Mouse (Mus musculus) layer of hippocampus, adult 18-20 months (tissue): ENCODE data around the gene Runx2. TPM values are rescaled to one million over a fixed set of nuclear protein-coding genes. Genes with fewer than 3 reads are reported as not detected.
A peak's percentile ranks its signal among the peaks of the same experiment; 100 is the strongest.

Source experiments
- DNase-seq, 2 experiments: peaks; one replicate each; pipeline ENCODE4 v3.0.0; 2022; ENCODE audit warnings: low spot score in 2 of 2
- total RNA-seq, 2 experiments: library from RNA; stranded (reverse); gene quantifications; 2 replicates each; pipeline ENCODE4 v1.2.3; 2021

Gene Runx2
- total RNA-seq, 2 experiments from 2014 or later, result 15.4 TPM

DNA sequence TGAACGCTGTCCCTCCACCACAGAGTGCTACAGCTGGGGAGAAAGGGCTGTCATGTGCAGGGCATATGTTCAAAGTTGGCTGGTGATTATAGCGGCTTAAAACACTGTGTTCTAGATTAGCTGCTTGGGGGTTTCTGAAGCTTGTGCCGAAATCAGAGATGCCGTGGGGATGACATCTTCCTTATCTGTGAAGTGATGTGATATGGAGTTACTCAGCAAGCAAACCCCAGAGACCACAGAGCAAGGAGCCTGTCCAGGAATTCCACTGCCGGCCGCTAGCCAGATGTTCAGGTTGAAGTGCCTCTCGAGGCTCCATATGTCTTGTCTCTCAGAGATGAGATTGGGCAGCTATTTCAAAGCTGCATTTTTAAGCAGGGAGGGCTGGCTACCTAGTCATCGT lies 267.8 kb downstream of the Runx2 start:
- peak in 1 of 2 experiments; percentile 52 for DNase-seq

DNA sequence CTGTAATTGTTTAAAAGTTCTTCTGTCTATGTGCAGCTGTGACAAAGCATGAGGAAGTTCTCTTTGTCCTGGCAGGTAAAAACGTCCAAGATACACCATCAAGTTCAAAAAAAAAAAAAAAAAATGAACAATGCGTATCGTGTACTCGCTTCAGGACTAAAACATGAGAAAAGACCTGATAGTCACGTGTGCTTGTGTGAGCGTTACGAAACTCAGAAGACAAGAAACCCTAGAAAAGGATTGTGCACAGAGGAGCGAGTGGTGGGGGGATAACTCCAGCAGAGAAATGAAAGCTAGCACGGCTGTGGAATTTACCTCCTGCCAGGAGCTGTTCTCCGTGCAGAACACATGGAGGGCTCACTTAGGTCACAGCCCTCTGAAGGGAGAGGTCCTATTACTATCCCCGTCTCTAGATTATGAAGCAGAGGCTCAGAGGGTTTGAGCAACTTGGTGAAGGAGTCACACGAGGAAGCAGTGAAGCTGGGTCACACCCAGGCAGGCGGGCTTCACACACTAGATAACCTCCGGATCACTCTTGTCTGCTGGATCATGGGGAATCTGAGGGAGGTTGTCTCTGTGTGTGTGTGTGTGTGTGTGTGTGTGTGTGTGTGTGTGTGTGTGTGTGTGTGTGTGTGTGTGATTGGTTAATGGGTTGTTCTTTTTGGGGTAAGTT lies 269.3 kb downstream of the Runx2 start:
- no peak for DNase-seq

DNA sequence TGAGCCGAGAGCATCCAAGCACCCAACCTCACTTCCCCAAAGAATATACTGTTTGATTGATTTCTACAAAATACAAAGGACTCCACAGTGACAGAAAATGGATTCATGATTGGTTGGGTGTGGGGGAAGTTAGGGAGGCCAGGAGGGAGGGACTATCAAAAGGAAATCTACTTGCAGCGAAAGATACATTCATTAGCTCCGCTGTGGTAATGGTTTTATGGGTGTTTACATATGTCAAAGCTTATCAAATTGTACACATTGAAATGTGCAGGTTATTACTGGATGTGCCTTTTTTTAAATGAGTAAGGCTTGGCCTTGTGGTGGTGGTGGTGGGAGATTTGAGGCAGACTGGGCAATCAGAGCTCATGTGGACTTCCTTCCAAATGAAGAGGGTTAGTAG lies 271.9 kb downstream of the Runx2 start:
- no peak for DNase-seq

DNA sequence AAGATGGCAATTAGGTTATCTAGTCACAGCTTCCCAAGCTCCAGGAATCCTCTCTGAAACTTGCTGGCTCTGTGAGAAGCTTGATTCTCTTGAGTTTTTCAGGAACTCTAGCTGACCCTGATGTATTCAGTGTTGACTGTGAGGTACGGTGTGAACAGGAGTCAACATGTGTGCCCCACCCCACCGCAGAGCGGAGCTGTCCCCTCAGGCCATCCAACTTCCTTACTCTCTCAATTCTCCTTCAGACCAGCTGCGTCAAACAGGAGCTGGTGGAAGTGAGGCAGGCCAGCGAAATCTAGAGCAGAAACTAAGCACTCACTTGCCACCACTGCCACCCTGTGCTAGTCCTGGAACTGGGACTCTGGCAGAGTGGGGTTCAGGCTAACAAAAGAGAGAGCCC lies 273.9 kb downstream of the Runx2 start:
- DNase-seq, result no peak

DNA sequence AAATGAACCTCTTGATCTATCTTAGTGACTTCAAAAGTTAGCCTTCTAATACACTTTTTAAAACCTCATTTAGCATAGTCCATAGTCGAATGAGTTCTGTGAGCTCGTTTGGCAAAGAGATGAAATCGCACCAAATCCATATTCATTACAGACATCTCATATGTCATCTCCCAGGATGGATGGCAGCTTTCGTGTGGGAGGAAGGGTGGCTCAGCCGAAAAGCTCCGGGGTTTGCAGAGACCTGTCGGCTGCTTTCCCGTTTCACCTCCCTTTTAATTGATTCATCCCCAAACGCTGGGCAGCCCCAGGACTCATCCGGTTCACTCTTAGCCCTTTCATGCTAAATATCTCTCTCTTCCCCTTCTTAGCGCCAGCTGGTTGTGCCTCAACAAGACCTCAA lies 275.7 kb downstream of the Runx2 start:
- DNase-seq, result peak; percentile 58 to 84

DNA sequence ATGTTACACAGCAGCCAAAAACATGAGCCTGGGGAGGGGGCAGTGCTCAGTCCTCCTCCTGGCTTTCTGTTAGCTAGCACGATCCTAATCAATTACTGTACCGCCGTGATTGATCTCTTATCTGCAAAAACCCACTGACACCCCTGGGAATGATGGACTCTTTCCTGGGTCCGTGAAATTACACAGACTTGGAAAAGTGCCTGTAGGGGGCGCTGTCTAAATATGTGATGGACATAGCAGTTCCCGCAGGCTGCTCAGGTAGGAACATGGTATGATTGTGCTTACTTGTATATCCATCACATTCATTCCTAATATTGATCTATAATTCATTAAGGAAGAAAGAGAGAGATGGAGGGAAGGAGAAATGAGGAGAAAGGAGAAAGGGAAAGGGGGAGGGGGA lies 284.6 kb downstream of the Runx2 start:
- DNase-seq, result peak in 1 of 2 experiments; percentile 32

DNA sequence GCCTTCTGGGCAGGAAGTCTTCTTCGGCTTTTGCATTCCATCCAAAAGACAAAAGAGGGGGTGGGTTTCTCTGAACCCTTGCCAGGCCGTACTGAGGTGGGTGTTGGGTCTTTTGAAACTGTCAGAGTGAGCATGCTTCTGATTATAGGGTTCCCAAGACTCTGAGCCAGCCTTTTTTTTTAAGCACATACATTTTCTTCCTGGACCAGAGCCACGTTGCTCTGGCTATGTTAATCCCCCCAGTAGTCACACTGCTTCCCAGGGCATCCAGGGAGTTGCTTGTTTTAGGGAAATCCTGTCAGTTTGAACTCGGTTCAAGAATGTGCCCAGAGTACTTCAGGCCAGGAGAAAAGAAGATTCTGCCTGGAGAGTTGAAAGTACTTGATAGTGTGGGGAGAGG lies 286.0 kb downstream of the Runx2 start:
- no peak for DNase-seq

DNA sequence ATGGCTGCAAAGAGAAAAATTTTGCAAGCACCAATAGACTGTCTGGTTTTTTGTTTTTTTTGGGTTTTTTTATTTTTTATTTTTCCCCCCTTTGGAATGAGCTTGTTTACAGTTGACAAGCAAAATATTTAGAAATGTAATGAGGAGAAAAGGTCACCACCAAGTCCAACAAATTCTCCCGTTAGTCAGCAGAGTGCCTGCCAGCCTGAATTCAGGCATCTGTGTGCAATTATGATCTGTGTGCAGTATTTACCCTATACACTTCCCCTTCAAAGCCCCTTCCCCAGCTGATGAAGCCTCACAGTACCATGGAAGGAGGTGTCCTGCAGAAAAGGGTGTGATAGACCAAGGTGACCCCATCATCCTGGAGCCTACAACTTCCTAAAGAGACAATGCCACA lies 290.5 kb downstream of the Runx2 start:
- DNase-seq, result no peak

DNA sequence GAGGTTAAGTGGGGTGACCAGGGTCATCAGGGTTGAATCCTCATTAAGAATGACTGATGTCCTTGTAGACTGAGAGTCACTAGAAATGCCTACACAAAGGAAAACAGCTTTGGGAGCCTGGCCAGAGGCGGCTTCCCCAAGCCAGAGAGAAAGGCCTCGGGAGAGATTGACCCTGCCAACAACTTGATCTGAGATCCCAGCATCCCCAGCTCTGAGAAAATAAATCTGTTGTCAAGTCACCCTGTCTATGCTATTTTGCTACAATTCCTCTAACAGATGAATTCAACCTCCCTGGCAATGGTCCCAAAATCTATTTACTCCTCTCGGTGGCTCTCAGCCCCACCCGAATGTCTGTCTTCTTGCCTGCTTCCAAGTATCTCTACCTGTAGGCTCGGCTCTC lies 291.7 kb downstream of the Runx2 start:
- no peak for DNase-seq

DNA sequence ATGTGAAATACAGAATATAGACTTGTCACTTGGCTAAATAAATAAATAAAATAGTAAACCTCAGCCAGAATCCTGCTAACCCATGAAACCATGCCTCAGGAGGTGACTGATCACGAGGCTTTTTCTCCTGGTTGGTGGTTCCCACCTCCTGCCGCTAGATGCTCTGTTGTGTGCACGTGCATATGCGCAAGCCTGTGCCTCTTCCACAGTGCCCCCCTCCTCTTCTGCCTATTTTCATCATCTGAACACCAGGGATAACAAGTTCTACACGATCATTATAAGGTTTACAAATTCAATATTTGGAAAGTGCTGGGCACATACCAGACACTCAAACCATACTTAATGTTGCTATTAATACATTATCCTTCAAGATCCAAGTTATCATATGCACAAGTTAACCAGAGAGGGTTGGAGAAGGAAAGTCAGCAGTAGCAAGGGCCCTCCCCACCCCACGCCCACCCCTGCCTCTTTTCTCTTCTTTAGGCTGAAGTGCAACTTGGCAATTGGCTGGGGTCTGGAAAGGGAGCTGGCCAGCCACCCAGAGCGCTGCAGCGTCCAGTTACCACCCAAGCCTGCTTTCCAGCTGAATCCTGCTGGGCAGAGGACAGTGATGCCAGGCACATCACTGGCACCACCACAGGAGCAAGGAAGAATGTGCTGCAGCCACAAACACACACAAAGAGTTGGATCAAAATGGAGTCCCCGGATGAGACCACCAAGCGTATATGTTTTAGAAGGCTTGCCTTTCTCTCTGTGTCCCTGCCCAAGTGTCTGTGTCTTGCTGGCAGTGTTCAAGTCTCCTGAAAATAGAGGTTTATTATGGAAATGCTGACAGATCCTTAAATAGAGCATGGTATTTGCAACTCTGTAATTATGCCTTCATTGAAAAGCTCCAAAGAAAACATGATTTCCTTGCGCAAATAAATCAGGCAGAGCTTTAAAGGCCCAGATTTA lies 294.2 kb downstream of the Runx2 start:
- DNase-seq, result no peak

DNA sequence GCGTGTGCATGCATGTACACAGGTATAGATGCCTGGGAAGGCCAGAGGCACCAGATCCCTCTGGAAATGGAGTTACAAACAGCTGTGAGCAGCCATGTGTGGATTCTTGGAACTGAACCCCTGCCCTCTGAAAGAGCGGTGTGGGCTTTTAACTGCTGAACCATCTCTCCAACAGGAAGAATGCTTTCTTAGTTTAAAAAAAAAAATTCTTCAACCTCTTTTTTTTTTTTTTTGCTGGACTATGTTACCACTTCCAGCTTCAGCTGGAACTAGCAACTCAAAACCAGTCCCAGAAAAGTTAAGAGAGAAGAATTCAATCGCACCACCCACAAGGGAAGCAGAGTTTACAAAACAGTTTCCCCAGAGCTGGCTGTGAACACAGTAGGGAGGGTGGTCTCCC lies 295.2 kb downstream of the Runx2 start:
- no peak for DNase-seq

DNA sequence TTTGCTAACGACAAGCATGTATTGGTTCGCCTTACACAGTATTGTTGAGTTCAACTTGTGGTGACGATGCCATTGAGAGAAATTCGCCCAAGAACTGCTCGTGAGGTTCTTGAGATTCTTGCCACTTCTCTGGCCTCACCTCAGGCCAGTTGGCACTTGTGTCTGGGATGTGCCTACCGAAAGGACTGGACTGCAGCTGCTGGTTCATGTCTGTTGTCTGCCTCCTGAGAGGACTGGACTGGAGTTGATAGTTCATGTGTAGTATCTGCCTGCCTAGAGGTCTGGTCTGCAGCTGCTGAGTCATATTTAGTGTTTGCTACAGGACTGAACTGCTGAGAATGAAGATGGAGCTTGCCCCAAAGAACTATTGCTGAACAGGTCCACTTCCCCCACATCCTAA lies 296.4 kb downstream of the Runx2 start:
- no peak for DNase-seq

DNA sequence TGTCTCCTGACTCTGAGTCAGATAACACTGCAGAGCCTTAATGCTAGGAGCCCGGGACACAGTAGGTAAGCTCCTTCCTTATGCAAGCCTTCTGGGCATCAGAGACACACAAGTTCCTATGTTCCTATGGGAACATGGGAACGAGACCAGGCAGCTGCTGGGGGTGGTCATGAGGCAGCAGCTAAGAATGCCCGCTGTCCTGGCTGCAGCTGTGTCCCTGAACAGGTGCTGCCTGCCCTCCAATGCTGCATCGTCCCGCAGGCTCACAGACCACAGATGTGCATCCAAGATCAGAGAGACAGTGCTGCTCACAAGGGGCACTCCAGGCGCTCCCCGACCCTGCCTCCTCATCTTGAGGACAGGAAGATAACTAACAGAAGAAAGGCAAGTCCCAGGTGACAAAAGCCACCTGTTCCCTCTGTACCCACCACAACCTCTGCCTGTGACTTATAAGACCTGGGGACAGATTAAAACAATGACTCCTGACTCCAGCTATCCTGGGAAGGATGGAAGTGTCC lies 306.3 kb downstream of the Runx2 start:
- no peak for DNase-seq

DNA sequence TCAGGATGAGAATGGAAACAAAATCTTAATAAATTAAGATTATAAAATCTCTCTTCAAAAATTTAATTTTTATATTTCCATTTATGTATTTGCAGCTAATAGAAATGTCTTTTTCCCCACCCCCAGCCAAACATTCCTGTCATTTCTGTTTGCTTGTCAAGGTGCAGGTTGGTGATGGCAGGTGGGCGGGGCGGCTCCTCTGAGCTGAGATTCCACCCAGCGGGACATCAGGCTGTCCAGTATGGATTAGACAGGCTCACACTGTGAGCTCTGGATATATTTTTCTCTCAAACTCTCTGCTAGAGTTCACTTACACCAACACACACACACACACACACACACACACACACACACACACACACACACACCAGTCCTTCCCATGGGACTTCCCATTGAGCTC lies 306.9 kb downstream of the Runx2 start:
- no peak for DNase-seq

DNA sequence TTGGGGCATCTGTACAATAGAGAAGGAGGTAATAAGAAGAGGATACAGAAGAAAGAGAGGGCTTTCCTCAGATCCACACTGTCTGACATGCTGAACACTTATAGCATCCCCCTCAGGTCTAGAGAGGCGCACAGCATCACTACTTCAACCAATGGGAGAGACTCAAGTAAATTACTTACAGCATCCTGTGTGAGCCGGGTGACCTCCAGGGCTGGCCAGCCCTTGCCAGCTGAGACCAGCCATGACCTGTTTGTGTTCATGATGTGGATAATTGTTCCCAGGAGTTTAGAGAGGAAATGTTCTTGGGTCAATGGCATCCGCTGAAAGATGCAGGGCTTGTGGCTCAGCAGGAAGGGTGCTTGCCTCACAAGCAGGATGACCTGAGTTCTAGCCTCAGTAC lies 308.1 kb downstream of the Runx2 start:
- no peak for DNase-seq

DNA sequence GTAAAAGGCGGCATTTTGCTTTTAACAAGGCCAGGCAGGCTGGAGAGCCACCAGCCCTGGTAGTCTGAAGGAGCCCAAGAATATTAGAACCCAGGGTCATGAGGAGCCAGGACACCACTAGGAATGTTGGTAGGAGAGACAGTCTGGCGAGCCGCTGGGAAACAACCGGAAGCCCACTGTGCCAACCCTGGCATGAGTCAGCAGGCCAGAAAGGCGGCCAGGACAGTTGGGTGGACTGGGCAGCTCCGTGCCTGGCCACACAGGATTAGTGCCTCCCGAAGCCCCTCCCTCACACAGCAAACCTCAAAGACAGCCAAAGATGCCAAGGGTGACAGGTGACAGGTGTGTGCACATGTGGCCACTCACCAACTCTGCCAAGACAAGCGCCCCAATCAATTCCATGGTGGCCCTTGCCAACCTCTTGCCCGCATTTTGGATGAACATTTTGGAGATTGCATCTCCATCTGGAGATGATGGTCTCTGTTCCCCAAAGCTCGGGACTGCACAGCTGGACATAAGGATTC lies 309.7 kb downstream of the Runx2 start:
- DNase-seq, result no peak

DNA sequence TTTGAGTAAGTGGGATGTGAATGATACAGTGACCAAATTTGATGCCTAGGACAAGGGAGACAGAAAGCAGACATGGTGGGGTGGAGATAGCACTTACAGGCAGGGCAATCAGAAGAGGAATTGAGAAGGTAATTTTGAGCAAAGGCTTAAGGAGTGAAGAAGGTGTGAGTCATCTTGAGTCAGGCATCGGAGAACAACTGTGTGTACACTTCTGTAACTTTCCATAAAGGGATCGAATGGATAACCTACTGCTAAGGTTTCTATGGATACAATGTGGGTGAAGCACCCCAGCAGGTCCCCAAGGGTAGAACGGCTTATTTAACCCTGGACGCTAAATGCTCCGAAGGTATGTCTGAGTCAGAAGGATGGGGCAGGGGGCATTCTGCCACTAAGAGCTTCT lies 312.4 kb downstream of the Runx2 start:
- no peak for DNase-seq

DNA sequence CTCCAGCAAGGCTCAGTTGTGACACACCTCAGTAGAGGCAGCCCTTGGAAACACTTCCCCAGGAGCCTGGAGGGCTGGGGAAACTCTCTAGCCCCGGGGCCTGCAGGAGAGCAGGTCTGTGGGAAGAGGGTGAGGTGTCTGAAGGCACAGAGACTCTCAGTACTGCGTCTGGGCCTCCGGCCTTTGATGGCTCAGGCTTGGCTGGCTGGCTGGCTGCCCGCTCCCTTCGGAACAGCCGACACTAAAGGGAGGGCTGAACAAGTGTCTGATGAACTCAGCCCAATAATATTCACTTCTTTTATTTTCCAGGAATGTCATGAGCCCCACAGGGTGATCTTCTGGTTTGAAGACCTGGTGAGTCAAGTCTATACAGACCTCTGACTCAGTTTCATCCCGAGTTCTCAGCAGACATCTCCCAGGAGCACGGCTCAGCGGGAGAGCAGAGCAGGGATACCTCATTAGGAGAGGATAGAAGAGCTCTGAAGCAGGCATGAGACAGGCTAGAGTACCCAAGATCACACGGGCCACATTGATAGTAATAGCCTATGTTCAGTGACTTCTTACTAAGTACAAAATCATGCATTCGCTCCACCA lies 314.2 kb downstream of the Runx2 start:
- DNase-seq, result no peak

DNA sequence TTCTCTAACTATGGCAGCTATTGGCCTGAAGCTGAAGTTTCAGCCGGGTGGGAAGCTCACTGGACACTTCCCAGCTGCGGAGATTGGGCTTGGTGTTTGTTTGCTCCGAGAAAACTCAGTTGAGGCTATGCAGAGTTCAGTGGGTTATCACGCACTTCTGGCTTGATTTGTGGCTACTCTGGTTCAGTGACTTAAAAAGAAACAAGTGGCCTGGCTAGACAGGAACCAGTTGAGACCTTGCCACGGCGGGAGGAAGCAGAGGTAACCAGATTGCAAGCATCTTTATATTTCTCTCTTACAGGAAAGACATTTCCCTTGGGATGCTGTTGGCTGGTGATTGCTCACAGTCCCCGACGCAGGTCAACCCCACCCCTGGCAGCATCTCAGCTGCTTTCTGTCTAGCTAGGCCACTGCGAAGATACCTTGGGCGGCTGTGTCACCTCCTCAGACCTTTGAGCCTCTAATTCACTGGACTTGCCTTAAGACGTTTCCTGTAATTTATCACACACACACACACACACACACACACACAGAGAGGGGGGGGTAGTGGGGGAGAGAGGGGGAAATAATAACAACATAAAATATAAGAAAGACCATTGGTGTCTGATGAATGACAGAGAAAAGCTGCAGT lies 324.3 kb downstream of the Runx2 start:
- DNase-seq, result no peak

DNA sequence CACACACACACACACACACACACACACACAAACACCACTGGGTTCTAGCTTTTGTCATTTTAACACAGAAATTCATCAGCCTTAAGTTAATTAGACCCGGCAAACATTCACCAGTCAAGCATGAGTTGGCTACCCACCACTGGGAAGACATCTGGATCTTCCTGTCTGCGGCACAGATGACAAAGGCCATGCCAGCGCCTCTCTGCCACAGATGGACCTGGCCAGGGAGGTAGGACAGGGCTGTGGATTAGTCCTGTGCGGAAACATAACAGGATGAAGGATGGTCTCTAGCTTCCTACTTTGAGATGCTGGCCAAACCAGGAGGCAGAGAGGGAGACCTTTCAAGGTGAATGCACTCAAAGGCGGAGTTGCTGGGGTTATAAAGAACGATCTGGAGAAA lies 325.3 kb downstream of the Runx2 start:
- DNase-seq, result no peak

DNA sequence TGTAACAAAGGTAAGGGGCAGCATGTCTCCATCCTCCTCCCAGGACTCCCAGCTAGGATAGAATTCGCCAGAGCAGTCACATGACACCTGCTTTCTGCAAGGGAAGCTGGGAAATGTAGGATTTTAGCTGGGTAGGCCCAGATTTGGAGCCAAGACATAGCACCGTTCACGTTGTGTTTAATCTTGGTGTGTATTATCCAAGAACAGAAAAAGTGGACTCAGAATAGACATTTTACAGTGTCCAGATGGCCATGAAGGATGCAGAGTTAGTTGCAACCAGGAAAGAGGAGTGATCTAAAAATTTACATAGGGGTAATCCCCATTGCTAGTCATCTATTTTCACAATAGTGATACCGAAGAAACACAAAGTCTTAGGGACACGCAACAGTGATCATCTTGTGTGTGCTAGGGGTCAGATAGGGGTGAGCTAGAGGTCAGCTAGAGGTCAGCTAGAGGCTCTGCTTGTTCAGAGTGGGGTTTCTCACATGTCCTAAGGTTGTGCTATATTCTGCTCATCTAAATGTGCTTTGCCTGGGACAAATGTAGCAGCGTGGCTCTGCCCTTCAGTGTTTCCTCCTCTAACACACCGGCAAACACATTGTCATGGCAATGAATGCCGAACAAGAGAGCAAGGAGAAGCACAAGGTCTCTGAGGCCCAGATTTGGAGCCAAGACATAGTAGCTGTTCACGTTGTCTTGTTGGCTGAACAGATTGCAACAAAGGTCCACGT lies 326.9 kb downstream of the Runx2 start:
- no peak for DNase-seq
